Mouse (Mus musculus): ENCODE measurements around the gene Sh3gl2. TPM values are rescaled to one million over a fixed set of nuclear protein-coding genes. Genes with fewer than 3 reads are reported as not detected.

Gene Sh3gl2
- total and polyA plus RNA-seq, 3 experiments: not detected

- H3K9me3 ChIP-seq (replicated peaks; ENCODE audit: low read length): peaks cover 33% of the 10 kb centered on the region
- no peaks in the 10 kb centered on the region for H3K36me3 ChIP-seq (replicated peaks in 1 of 2; ENCODE audit: control insufficient read depth in 1 of 2, insufficient read depth in 1 of 2, low read length in 1 of 2)
- dilution Hi-C loops (cut with MboI; ENCODE audit: extremely low pct_ligation_motif_present, extremely low pct_unique_long_range_greater_than_20kb, low sequenced_read_pairs) (no loop called here), in situ Hi-C loops (cut with MboI; ENCODE audit: low pct_ligation_motif_present, low pct_unique_long_range_greater_than_20kb, low sequenced_read_pairs) (no loop called here)
- H3K4me1 ChIP-seq (ENCODE audit: control insufficient read depth in 1 of 2, insufficient read depth in 2 of 2): no peaks in the 10 kb centered on the region
- no peak for TF ChIP-seq USF2 (conservative IDR thresholded peaks at IDR 0.05; ENCODE audit: low read depth, low read length)
- TF ChIP-seq NRF1 (IDR thresholded peaks at IDR 0.05; ENCODE audit: low read depth, low read length): no peak
- TF ChIP-seq TCF12 (IDR thresholded peaks at IDR 0.05; ENCODE audit: low read depth, low read length): no peak
- no peak for TF ChIP-seq MAX (IDR thresholded peaks at IDR 0.05; ENCODE audit: low read length)
- no peak for TF ChIP-seq E2F4 (IDR thresholded peaks at IDR 0.05; ENCODE audit: insufficient replicate concordance, low read depth, low read length)
- no peak for TF ChIP-seq ZMIZ1 (IDR thresholded peaks at IDR 0.05; ENCODE audit: low read depth, low read length)
- no peak for TF ChIP-seq USF1 (IDR thresholded peaks at IDR 0.05; ENCODE audit: low read depth, low read length)
- TF ChIP-seq ZKSCAN1 (IDR thresholded peaks at IDR 0.05; ENCODE audit: borderline replicate concordance, low read depth, low read length): no peak
- no peaks in the 10 kb centered on the region for H3K27me3 ChIP-seq (replicated peaks)
- no peak overlapping the region for H3K9ac ChIP-seq (ENCODE audit: insufficient read depth, low read depth)
- no peaks in the 10 kb centered on the region for H3K79me2 ChIP-seq (replicated peaks; ENCODE audit: control insufficient read depth, extremely low read depth, insufficient read depth, poor library complexity, severe bottlenecking)
- H3K4me2 ChIP-seq (ENCODE audit: insufficient read depth, low read depth, poor library complexity, severe bottlenecking): no peak overlapping the region
- DNase-seq (ENCODE audit: extremely low read depth): no peak
- H3K4me3 ChIP-seq (replicated peaks in 1 of 3; ENCODE audit: low read depth in 2 of 3, low read length in 2 of 3, poor library complexity in 1 of 3): no peak overlapping the region
- no peak overlapping the region for H3K27ac ChIP-seq (ENCODE audit: insufficient read depth, low read depth)
Measured at GRCm38 (mm10) chr4:85591037-85591436, 386.1 kb downstream of the Sh3gl2 start.

- in situ Hi-C loops (cut with MboI; ENCODE audit: low pct_ligation_motif_present, low pct_unique_long_range_greater_than_20kb, low sequenced_read_pairs): no loop called here
- Histone ChIP-seq H3K36me3 (replicated peaks in 1 of 2; ENCODE audit: control insufficient read depth in 1 of 2, insufficient read depth in 1 of 2, low read length in 1 of 2) (no peaks in the 10 kb centered on the region), H3K27me3 (replicated peaks) (no peaks in the 10 kb centered on the region), H3K4me3 (replicated peaks in 1 of 3; ENCODE audit: low read depth in 2 of 3, low read length in 2 of 3, poor library complexity in 1 of 3) (no peak overlapping the region), H3K79me2 (replicated peaks; ENCODE audit: control insufficient read depth, extremely low read depth, insufficient read depth, poor library complexity, severe bottlenecking) (no peaks in the 10 kb centered on the region), H3K4me1 (ENCODE audit: control insufficient read depth in 1 of 2, insufficient read depth in 2 of 2) (no peaks in the 10 kb centered on the region), H3K27ac (ENCODE audit: insufficient read depth, low read depth) (no peak overlapping the region), H3K4me2 (ENCODE audit: insufficient read depth, low read depth, poor library complexity, severe bottlenecking) (no peak overlapping the region), H3K9ac (ENCODE audit: insufficient read depth, low read depth) (no peak overlapping the region), H3K9me3 (replicated peaks; ENCODE audit: low read length) (peaks cover 23% of the 10 kb centered on the region)
- dilution Hi-C loops (cut with MboI; ENCODE audit: extremely low pct_ligation_motif_present, extremely low pct_unique_long_range_greater_than_20kb, low sequenced_read_pairs): no loop called here
- no peak for DNase-seq (ENCODE audit: extremely low read depth)
- no peak for TF ChIP-seq TCF12 (IDR thresholded peaks at IDR 0.05; ENCODE audit: low read depth, low read length)
- TF ChIP-seq MAX (IDR thresholded peaks at IDR 0.05; ENCODE audit: low read length): no peak
- no peak for TF ChIP-seq ZC3H11A (IDR thresholded peaks at IDR 0.05; ENCODE audit: low read depth, low read length)
- no peak for TF ChIP-seq USF1 (IDR thresholded peaks at IDR 0.05; ENCODE audit: low read depth, low read length)
- TF ChIP-seq ZMIZ1 (IDR thresholded peaks at IDR 0.05; ENCODE audit: low read depth, low read length): no peak
- no peak for TF ChIP-seq MXI1 (IDR thresholded peaks at IDR 0.05; ENCODE audit: low read depth, low read length)
- no peak for TF ChIP-seq JUN (IDR thresholded peaks at IDR 0.05; ENCODE audit: insufficient read depth, low read depth, low read length)
- no peak for TF ChIP-seq CTCF (conservative IDR thresholded peaks at IDR 0.05 in 1 of 2, IDR thresholded peaks at IDR 0.05 in 1 of 2; ENCODE audit: low read depth in 2 of 2, low read length in 2 of 2)
- no peak for TF ChIP-seq CHD2 (IDR thresholded peaks at IDR 0.05; ENCODE audit: low read length)
- TF ChIP-seq SMC3 (IDR thresholded peaks at IDR 0.05; ENCODE audit: low read depth, low read length): no peak
Measured at GRCm38 (mm10) chr4:85594159-85594558, 389.2 kb downstream of the Sh3gl2 start.

GRCm38 (mm10) chr4:85613331-85613730 lies 408.4 kb downstream of the Sh3gl2 start:
- Histone ChIP-seq H3K27me3 (replicated peaks) (no peaks in the 10 kb centered on the region), H3K9me3 (replicated peaks; ENCODE audit: low read length) (peaks cover 43% of the 10 kb centered on the region), H3K4me2 (ENCODE audit: insufficient read depth, low read depth, poor library complexity, severe bottlenecking) (no peak overlapping the region), H3K4me3 (replicated peaks in 1 of 3; ENCODE audit: low read depth in 2 of 3, low read length in 2 of 3, poor library complexity in 1 of 3) (no peak overlapping the region), H3K9ac (ENCODE audit: insufficient read depth, low read depth) (no peak overlapping the region), H3K4me1 (ENCODE audit: control insufficient read depth in 1 of 2, insufficient read depth in 2 of 2) (no peaks in the 10 kb centered on the region), H3K79me2 (replicated peaks; ENCODE audit: control insufficient read depth, extremely low read depth, insufficient read depth, poor library complexity, severe bottlenecking) (no peaks in the 10 kb centered on the region), H3K36me3 (replicated peaks in 1 of 2; ENCODE audit: control insufficient read depth in 1 of 2, insufficient read depth in 1 of 2, low read length in 1 of 2) (no peaks in the 10 kb centered on the region), H3K27ac (ENCODE audit: insufficient read depth, low read depth) (no peak overlapping the region)
- in situ Hi-C loops (cut with MboI; ENCODE audit: low pct_ligation_motif_present, low pct_unique_long_range_greater_than_20kb, low sequenced_read_pairs) (no loop called here), dilution Hi-C loops (cut with MboI; ENCODE audit: extremely low pct_ligation_motif_present, extremely low pct_unique_long_range_greater_than_20kb, low sequenced_read_pairs) (no loop called here)
- no peak for TF ChIP-seq RCOR1 (conservative IDR thresholded peaks at IDR 0.05; ENCODE audit: low read depth, low read length)
- no peak for DNase-seq (ENCODE audit: extremely low read depth)
